Mouse (Mus musculus) natural killer cell, adult 2 months (primary cell): ENCODE measurements around the gene Pdf.
A peak's percentile ranks its signal among the peaks of the same experiment; 100 is the strongest.

Experiments
- DNase-seq, 2 experiments: peaks; one replicate each; pipeline ENCODE4 v3.0.0; 2022; ENCODE audit warnings: low spot score in 2 of 2

Gene Pdf

GRCm38 (mm10) chr8:107048061-107048941 is at the start of gene Pdf:
TSS of gene Pdf (minus strand) at chr8:107048614.
- DNase-seq = peak; percentile 57 to 72

GRCm38 (mm10) chr8:107096366-107097036 is 48.1 kb upstream of the Pdf start, which contains the start of gene Terf2:
TSS of gene Terf2 (minus strand) at chr8:107096547.
- peak; percentile 89 to 93 for DNase-seq

GRCm38 (mm10) chr8:107095717-107096365 is 47.4 kb upstream of the Pdf start:
- DNase-seq = no peak

GRCm38 (mm10) chr8:107090531-107090930 is 42.1 kb upstream of the Pdf start:
- DNase-seq = no peak

- no peak for DNase-seq
These were observed 40.2 kb upstream of the Pdf start for GRCm38 (mm10) chr8:107088526-107089063.

GRCm38 (mm10) chr8:107086018-107086417 is 37.6 kb upstream of the Pdf start:
- no peak for DNase-seq

GRCm38 (mm10) chr8:107085358-107085757 is 36.9 kb upstream of the Pdf start:
- DNase-seq = peak in 1 of 2 experiments; percentile 25

- no peak for DNase-seq
These were observed 27.9 kb upstream of the Pdf start for GRCm38 (mm10) chr8:107076239-107076888.

- no peak for DNase-seq
These were observed 25.7 kb upstream of the Pdf start for GRCm38 (mm10) chr8:107074128-107074527.

- no peak for DNase-seq
These were observed 25.3 kb upstream of the Pdf start for GRCm38 (mm10) chr8:107073706-107074105.

GRCm38 (mm10) chr8:107065511-107066496 is 17.4 kb upstream of the Pdf start, which contains the start of gene Tmed6:
TSS of gene Tmed6 (minus strand) at chr8:107065644.
- DNase-seq = peak in 1 of 2 experiments; percentile 37

GRCm38 (mm10) chr8:107062613-107063012 is 14.2 kb upstream of the Pdf start:
- no peak for DNase-seq

- no peak for DNase-seq
These were observed 8.6 kb upstream of the Pdf start for GRCm38 (mm10) chr8:107056973-107057369.

- DNase-seq = peak; percentile 94 to 96
These were observed 7.9 kb upstream of the Pdf start, which contains the start of the genes Cog8 and Nip7 for GRCm38 (mm10) chr8:107056076-107056972. TSS of gene Cog8 (minus strand) at chr8:107056689. TSS of gene Nip7 (plus strand) at chr8:107056877.

- DNase-seq = peak in 1 of 2 experiments; percentile 31
These were observed 3.6 kb upstream of the Pdf start for GRCm38 (mm10) chr8:107052046-107052445.

GRCm38 (mm10) chr8:107049480-107049879 is 1.1 kb upstream of the Pdf start:
- no peak for DNase-seq

GRCm38 (mm10) chr8:107046976-107047375 is 1.4 kb downstream of the Pdf start:
- no peak for DNase-seq

- DNase-seq = no peak
These were observed 2.9 kb downstream of the Pdf start for GRCm38 (mm10) chr8:107045478-107045877.

- DNase-seq = no peak
These were observed 7.8 kb downstream of the Pdf start for GRCm38 (mm10) chr8:107040632-107041031.
